Mouse (Mus musculus): Measurements from ENCODE around the gene C2cd3.

The C2cd3 gene

GRCm38 (mm10) chr7:100407677-100408076, 35.6 kb downstream of the C2cd3 start:
- DNase-seq = no peak

GRCm38 (mm10) chr7:100408684-100409083, 36.7 kb downstream of the C2cd3 start:
- no peak for DNase-seq

- DNase-seq = no peak
These were observed 53.8 kb downstream of the C2cd3 start for GRCm38 (mm10) chr7:100425795-100426194.

- peak; percentile 13 for DNase-seq
These were observed 57.1 kb downstream of the C2cd3 start for GRCm38 (mm10) chr7:100429102-100429501.

GRCm38 (mm10) chr7:100429911-100430310, 57.9 kb downstream of the C2cd3 start:
- DNase-seq = no peak

- DNase-seq = no peak
These were observed 59.1 kb downstream of the C2cd3 start for GRCm38 (mm10) chr7:100431103-100431502.

- DNase-seq = no peak
These were observed 61.3 kb downstream of the C2cd3 start for GRCm38 (mm10) chr7:100433295-100433694.

GRCm38 (mm10) chr7:100443728-100444127, 71.7 kb downstream of the C2cd3 start:
- no peak for DNase-seq

GRCm38 (mm10) chr7:100446271-100446670, 74.2 kb downstream of the C2cd3 start:
- DNase-seq = no peak

GRCm38 (mm10) chr7:100448530-100448929, 76.5 kb downstream of the C2cd3 start:
- DNase-seq = no peak

- DNase-seq = no peak
These were observed 77.0 kb downstream of the C2cd3 start for GRCm38 (mm10) chr7:100448985-100449384.

GRCm38 (mm10) chr7:100458153-100458552, 86.1 kb downstream of the C2cd3 start:
- DNase-seq = no peak

GRCm38 (mm10) chr7:100459862-100460261, 87.8 kb downstream of the C2cd3 start:
- DNase-seq = no peak

- DNase-seq = no peak
These were observed 89.7 kb downstream of the C2cd3 start for GRCm38 (mm10) chr7:100461621-100462151.

GRCm38 (mm10) chr7:100463194-100463593, 91.2 kb downstream of the C2cd3 start:
- DNase-seq = no peak

- DNase-seq = no peak
These were observed 91.7 kb downstream of the C2cd3 start for GRCm38 (mm10) chr7:100463757-100464156.

GRCm38 (mm10) chr7:100464248-100464647, 92.2 kb downstream of the C2cd3 start:
- no peak for DNase-seq

GRCm38 (mm10) chr7:100465248-100465647, 93.2 kb downstream of the C2cd3 start:
- DNase-seq = no peak

- no peak for DNase-seq
These were observed 93.8 kb downstream of the C2cd3 start for GRCm38 (mm10) chr7:100465656-100466309.

- DNase-seq = no peak
These were observed 94.9 kb downstream of the C2cd3 start for GRCm38 (mm10) chr7:100466781-100467510.

- no peak for DNase-seq
These were observed 96.7 kb downstream of the C2cd3 start for GRCm38 (mm10) chr7:100468761-100469160.

GRCm38 (mm10) chr7:100469502-100469901, 97.5 kb downstream of the C2cd3 start:
- DNase-seq = no peak

- no peak for DNase-seq
These were observed 98.9 kb downstream of the C2cd3 start for GRCm38 (mm10) chr7:100470796-100471406.

- no peak for DNase-seq
These were observed 99.4 kb downstream of the C2cd3 start for GRCm38 (mm10) chr7:100471407-100471797.
